ENCODE assay signal across 32 mouse cellular contexts in genomic region chr8:110372836-110373235, GRCm38 (mm10).
DNase-seq lines count a peak whose midpoint lies in the region; ATAC-seq lines count a peak whose summit lies in the region.
"Had no signal": no experiment of that assay in that cellular context is flagged by ENCODE, and none has a peak within 500 bp of the region (broad histone marks: within the 10 kb centered on the region; RNA-seq: fewer than 3 reads in every experiment).

No protein-coding gene starts in this region.

- WGBS in midbrain, embryonic 14.5 days: 86% methylated on average over 13 of the region's 13 CpGs

- H3K9me3 ChIP-seq in midbrain, embryonic 14.5 days (ENCODE audit: control insufficient read depth, low read length): no peaks in the 10 kb centered on the region
- H3K9me3 ChIP-seq: embryonic facial prominence, embryonic 13.5 days; forebrain, embryonic 10.5 days; heart, embryonic 13.5 days; limb, embryonic 12.5 days; liver, embryonic 15.5 days; lung, embryonic 15.5 days; neural tube, embryonic 12.5 days had no signal

- H3K9ac ChIP-seq in midbrain, embryonic 14.5 days (replicated peaks; ENCODE audit: low read length): no peak overlapping the region
- H3K9ac ChIP-seq: embryonic facial prominence, embryonic 13.5 days; heart, embryonic 13.5 days; hindbrain, embryonic 14.5 days; limb, embryonic 12.5 days; liver, embryonic 15.5 days; lung, embryonic 15.5 days; neural tube, embryonic 12.5 days had no signal

- H3K36me3 ChIP-seq in midbrain, embryonic 14.5 days (ENCODE audit: control insufficient read depth, insufficient read depth, low read length): no peaks in the 10 kb centered on the region
- H3K36me3 ChIP-seq: embryonic facial prominence, embryonic 13.5 days; forebrain, embryonic 10.5 days; heart, embryonic 13.5 days; limb, embryonic 12.5 days; liver, embryonic 15.5 days; lung, embryonic 15.5 days; neural tube, embryonic 12.5 days had no signal

- no peak for ATAC-seq in frontal cortex, adult (ENCODE audit: low TSS enrichment)
- no peak for ATAC-seq in midbrain, embryonic 14.5 days (ENCODE audit: low FRiP score, low TSS enrichment)
- ATAC-seq: activated CD4-positive, CD25-positive, alpha-beta regulatory T cell, adult 4 months; forebrain, embryonic 16.5 days; intestine, postnatal 0 days had no signal

- DNase-seq in frontal cortex, postnatal 36 days (ENCODE audit: low spot score in 2 of 2): peak; percentile 3
- DNase-seq in layer of hippocampus, adult 8-10 months (ENCODE audit: low spot score in 2 of 2): peak; percentile 7 to 21
- no peak for DNase-seq in layer of hippocampus, postnatal 36 days
- DNase-seq in adrenal gland, adult (ENCODE audit: inconsistent age in 2 of 2, low spot score in 1 of 2): peak; percentile 83 to 90
- DNase-seq in adrenal gland, postnatal 14 days: peak; percentile 74
- DNase-seq in midbrain, embryonic 14.5 days: no peak
- DNase-seq in urinary bladder, postnatal 25 days (ENCODE audit: low spot score): no peak
- DNase-seq: cerebellum, adult 18-20 months; gastrocnemius, postnatal 25 days; heart, adult 2 months; heart, postnatal 10 days; kidney, adult 9 months; kidney, postnatal 10 days; lung, postnatal 36 days; thymus, adult 2 months; thymus, postnatal 36 days had no signal

- H3K27ac ChIP-seq in midbrain, embryonic 14.5 days (replicated peaks; ENCODE audit: low read depth, low read length): no peak overlapping the region
- H3K27ac ChIP-seq: embryonic facial prominence, embryonic 13.5 days; forebrain, embryonic 10.5 days; heart, adult 2 months; heart, embryonic 13.5 days; hindbrain, embryonic 14.5 days; left cerebral cortex, adult 2 months; limb, embryonic 12.5 days; liver, embryonic 15.5 days; lung, embryonic 15.5 days; neural tube, embryonic 12.5 days had no signal

- H3K4me1 ChIP-seq in midbrain, embryonic 14.5 days (ENCODE audit: control insufficient read depth, insufficient read depth, low read length): no peaks in the 10 kb centered on the region
- H3K4me1 ChIP-seq: embryonic facial prominence, embryonic 13.5 days; forebrain, embryonic 10.5 days; heart, embryonic 13.5 days; limb, embryonic 12.5 days; liver, embryonic 15.5 days; lung, embryonic 15.5 days; neural tube, embryonic 12.5 days had no signal

- no peak overlapping the region for H3K4me2 ChIP-seq in midbrain, embryonic 14.5 days (ENCODE audit: low read length)
- H3K4me2 ChIP-seq: embryonic facial prominence, embryonic 13.5 days; heart, embryonic 13.5 days; hindbrain, embryonic 14.5 days; limb, embryonic 12.5 days; liver, embryonic 15.5 days; lung, embryonic 15.5 days; midbrain, embryonic 11.5 days; neural tube, embryonic 12.5 days had no signal

- no peak overlapping the region for H3K4me3 ChIP-seq in midbrain, embryonic 14.5 days (replicated peaks; ENCODE audit: low read depth, low read length)
- H3K4me3 ChIP-seq: embryonic facial prominence, embryonic 13.5 days; forebrain, embryonic 10.5 days; heart, adult 2 months; heart, embryonic 13.5 days; left cerebral cortex, adult 2 months; limb, embryonic 12.5 days; liver, embryonic 15.5 days; lung, embryonic 15.5 days; myocyte; neural tube, embryonic 12.5 days had no signal

- H3K27me3 ChIP-seq in midbrain, embryonic 14.5 days (ENCODE audit: control insufficient read depth, insufficient read depth, low read length): no peaks in the 10 kb centered on the region
- H3K27me3 ChIP-seq: CH12.LX; embryonic facial prominence, embryonic 13.5 days; limb, embryonic 12.5 days; liver, embryonic 15.5 days; lung, embryonic 15.5 days; neural tube, embryonic 12.5 days had no signal

Comparison
In these comparisons a context has a peak if more than half of its experiments do, and no peak if none do; other contexts are left out.
1. DNase-seq: peak in frontal cortex, postnatal 36 days (2 of 2), layer of hippocampus, adult 8-10 months (2 of 2), adrenal gland, adult (2 of 2) and adrenal gland, postnatal 14 days (single experiment); none in layer of hippocampus, postnatal 36 days (0 of 2), midbrain, embryonic 14.5 days (single experiment) and urinary bladder, postnatal 25 days (single experiment).